Mouse (Mus musculus): Measurements from ENCODE around the gene Col23a1. TPM values are rescaled to one million over a fixed set of nuclear protein-coding genes. Genes with fewer than 3 reads are reported as not detected.

Col23a1 gene
- total and polyA plus RNA-seq, 2 experiments from 2014 or later, result 3.5 to 7.2 TPM

DNA sequence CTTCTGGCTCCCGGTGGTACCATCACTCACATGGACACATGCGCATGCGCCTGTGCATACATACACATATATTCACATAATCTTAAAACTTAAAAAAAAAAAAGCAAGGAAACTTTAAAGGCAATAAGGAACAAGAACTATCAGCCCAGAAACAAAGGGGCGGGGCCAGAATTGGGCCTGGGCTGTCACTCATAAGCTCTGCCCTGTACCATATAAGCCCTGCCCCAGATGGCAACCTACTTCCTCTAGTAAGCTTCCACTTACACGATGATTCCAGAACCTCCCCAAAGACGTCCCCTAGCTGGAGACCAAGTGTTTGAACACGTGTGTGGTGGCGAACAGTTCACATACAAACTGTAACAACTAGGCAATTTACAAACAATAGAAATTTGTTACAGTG lies 117.6 kb downstream of the Col23a1 start:
- WGBS, result 75% methylated on average over 8 of the region's 8 CpGs
- Histone ChIP-seq H3K27me3 (ENCODE audit: control insufficient read depth, insufficient read depth, low read length) (0 out of 2 replicates have a peak, but pooled peaks cover 6% of the 10 kb centered on the region), H3K36me3 (replicated peaks; ENCODE audit: control insufficient read depth, insufficient read depth, low read length) (no peaks in the 10 kb centered on the region), H3K4me2 (ENCODE audit: low read depth, low read length) (no peak overlapping the region), H3K27ac (ENCODE audit: low read depth) (no peak overlapping the region), H3K4me3 (ENCODE audit: low read depth, low read length) (no peak overlapping the region), H3K9ac (replicated peaks; ENCODE audit: low read depth, low read length) (no peak overlapping the region), H3K4me1 (ENCODE audit: control insufficient read depth, insufficient read depth) (no peaks in the 10 kb centered on the region), H3K9me3 (replicated peaks; ENCODE audit: control insufficient read depth, low read length) (no peaks in the 10 kb centered on the region)
- ATAC-seq (ENCODE audit: insufficient read depth, low read depth) (no peak), DNase-seq (ENCODE audit: low spot score) (no peak)
- no peak for TF ChIP-seq CTCF (IDR thresholded peaks at IDR 0.05; ENCODE audit: low read depth)
- TF ChIP-seq EP300 (IDR thresholded peaks at IDR 0.05; ENCODE audit: low read depth), result no peak

DNA sequence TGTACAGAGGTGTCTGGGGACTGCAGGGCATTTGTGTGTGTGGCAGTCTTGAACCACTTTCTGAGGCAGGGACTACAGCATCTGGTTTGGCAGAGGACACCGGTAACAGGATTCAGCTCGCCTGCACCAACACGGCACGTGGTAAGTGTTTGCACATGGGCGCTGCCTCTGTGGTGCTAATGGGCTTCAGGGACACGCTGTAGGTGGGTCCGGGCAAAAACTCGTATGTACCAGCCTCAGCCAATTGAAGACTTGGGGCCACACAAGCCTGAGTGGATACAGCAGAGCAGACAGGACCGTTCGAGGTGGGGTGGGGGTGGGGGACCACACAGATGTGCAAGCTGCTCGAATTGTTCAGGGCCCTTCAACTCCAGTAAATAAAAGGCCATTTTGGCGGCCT lies 121.1 kb downstream of the Col23a1 start:
- no peaks in the 10 kb centered on the region for H3K4me1 ChIP-seq (ENCODE audit: control insufficient read depth, insufficient read depth)
- H3K9me3 ChIP-seq (replicated peaks; ENCODE audit: control insufficient read depth, low read length), result no peaks in the 10 kb centered on the region
- no peak for DNase-seq (ENCODE audit: low spot score)
- H3K9ac ChIP-seq (replicated peaks; ENCODE audit: low read depth, low read length), result no peak overlapping the region
- TF ChIP-seq EP300 (IDR thresholded peaks at IDR 0.05; ENCODE audit: low read depth) (no peak), CTCF (IDR thresholded peaks at IDR 0.05; ENCODE audit: low read depth) (no peak)
- 82% methylated on average over 12 of the region's 12 CpGs for WGBS
- no peak overlapping the region for H3K27ac ChIP-seq (ENCODE audit: low read depth)
- no peak overlapping the region for H3K4me2 ChIP-seq (ENCODE audit: low read depth, low read length)
- no peaks in the 10 kb centered on the region for H3K36me3 ChIP-seq (replicated peaks; ENCODE audit: control insufficient read depth, insufficient read depth, low read length)
- H3K27me3 ChIP-seq (ENCODE audit: control insufficient read depth, insufficient read depth, low read length), result 0 out of 2 replicates have a peak, but pooled peaks cover 6% of the 10 kb centered on the region
- H3K4me3 ChIP-seq (ENCODE audit: low read depth, low read length), result no peak overlapping the region
- ATAC-seq (ENCODE audit: insufficient read depth, low read depth), result no peak

DNA sequence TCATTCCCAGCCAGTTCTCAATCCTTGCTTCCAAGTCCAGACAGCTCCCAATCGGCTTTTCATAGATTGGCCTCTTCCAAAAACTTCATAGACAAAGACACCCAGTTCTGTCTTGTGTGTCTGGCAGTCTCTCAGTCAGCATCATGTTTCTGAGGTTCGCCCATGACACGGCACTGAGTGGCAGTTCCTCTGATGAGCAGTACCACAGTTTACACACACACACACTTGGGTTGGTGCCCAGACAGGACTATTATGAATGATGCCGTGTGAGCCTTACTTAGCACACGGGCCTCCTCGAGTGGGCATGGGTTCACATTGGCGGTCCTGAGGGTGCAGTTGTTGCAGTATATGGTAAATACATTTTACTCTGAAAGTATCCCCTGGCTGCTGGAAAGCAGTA lies 124.8 kb downstream of the Col23a1 start:
- Histone ChIP-seq H3K4me1 (ENCODE audit: control insufficient read depth, insufficient read depth) (no peaks in the 10 kb centered on the region), H3K9me3 (replicated peaks; ENCODE audit: control insufficient read depth, low read length) (no peaks in the 10 kb centered on the region), H3K27me3 (ENCODE audit: control insufficient read depth, insufficient read depth, low read length) (no peaks in the 10 kb centered on the region), H3K27ac (ENCODE audit: low read depth) (no peak overlapping the region), H3K4me2 (ENCODE audit: low read depth, low read length) (no peak overlapping the region), H3K4me3 (ENCODE audit: low read depth, low read length) (no peak overlapping the region), H3K36me3 (replicated peaks; ENCODE audit: control insufficient read depth, insufficient read depth, low read length) (no peaks in the 10 kb centered on the region), H3K9ac (replicated peaks; ENCODE audit: low read depth, low read length) (no peak overlapping the region)
- ATAC-seq (ENCODE audit: insufficient read depth, low read depth) (no peak), DNase-seq (ENCODE audit: low spot score) (no peak)
- WGBS, result 69% methylated on average over 7 of the region's 7 CpGs
- no peak for TF ChIP-seq CTCF (IDR thresholded peaks at IDR 0.05; ENCODE audit: low read depth)
- TF ChIP-seq EP300 (IDR thresholded peaks at IDR 0.05; ENCODE audit: low read depth), result no peak

DNA sequence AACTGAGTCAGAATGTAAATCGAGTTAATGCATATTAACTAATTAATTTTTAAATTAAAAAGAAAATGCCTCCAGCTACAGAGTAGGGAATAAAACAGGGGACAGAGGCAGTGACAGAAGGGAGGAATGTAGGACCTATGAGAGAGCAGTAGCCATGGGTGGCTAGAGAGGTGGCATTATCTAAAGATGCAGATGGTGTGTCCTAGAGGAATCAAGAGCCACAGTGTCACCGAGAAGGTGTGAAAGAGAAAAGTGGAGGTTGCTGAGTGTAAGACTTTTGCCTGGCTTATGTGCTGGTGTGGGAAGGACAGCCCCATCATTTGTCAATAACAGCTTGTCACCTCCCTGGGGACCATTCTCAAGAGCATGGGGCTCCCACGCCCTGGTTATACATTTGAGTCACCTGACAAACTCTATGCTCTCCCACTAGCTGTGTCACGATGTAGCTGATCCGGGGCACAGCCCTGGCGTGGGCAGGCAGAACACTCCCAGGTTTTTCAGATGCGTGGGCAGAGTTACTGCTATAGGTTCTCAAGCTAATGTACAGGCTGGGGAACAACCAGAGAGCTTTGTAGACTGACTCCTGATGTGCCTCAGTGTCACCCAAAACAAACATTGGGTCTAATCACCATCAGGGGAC lies 125.4 kb downstream of the Col23a1 start:
- H3K27ac ChIP-seq (ENCODE audit: low read depth), result no peak overlapping the region
- H3K27me3 ChIP-seq (ENCODE audit: control insufficient read depth, insufficient read depth, low read length), result no peaks in the 10 kb centered on the region
- no peaks in the 10 kb centered on the region for H3K9me3 ChIP-seq (replicated peaks; ENCODE audit: control insufficient read depth, low read length)
- H3K4me3 ChIP-seq (ENCODE audit: low read depth, low read length), result no peak overlapping the region
- H3K9ac ChIP-seq (replicated peaks; ENCODE audit: low read depth, low read length), result no peak overlapping the region
- DNase-seq (ENCODE audit: low spot score), result no peak
- H3K4me1 ChIP-seq (ENCODE audit: control insufficient read depth, insufficient read depth), result no peaks in the 10 kb centered on the region
- no peak for TF ChIP-seq CTCF (IDR thresholded peaks at IDR 0.05; ENCODE audit: low read depth)
- TF ChIP-seq EP300 (IDR thresholded peaks at IDR 0.05; ENCODE audit: low read depth), result no peak
- H3K4me2 ChIP-seq (ENCODE audit: low read depth, low read length), result no peak overlapping the region
- 54% methylated on average over 7 of the region's 7 CpGs for WGBS
- ATAC-seq (ENCODE audit: insufficient read depth, low read depth), result no peak
- no peaks in the 10 kb centered on the region for H3K36me3 ChIP-seq (replicated peaks; ENCODE audit: control insufficient read depth, insufficient read depth, low read length)

DNA sequence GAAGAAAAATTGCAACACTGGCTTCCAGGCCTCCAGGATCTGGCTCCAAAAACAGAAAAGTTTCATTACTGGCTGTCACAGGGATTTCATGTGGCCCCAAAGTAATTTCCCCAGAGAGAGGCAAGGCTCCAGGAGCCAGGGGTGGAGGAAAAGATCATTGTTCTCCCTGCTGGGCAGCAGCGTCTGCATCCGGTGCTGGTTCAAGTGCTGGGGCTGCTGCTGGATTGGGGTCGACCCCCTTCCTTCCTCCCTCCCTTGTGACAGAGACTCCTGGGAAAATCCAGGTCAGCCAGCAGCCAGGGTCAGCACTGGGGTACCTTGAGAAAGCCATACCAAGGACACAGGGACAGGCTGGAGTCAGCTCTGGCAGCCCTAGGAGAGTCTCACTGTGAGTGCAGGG lies 129.1 kb downstream of the Col23a1 start:
- 13% methylated on average over 3 of the region's 3 CpGs for WGBS
- Histone ChIP-seq H3K4me1 (ENCODE audit: control insufficient read depth, insufficient read depth) (no peaks in the 10 kb centered on the region), H3K4me3 (ENCODE audit: low read depth, low read length) (no peak overlapping the region), H3K27me3 (ENCODE audit: control insufficient read depth, insufficient read depth, low read length) (no peaks in the 10 kb centered on the region), H3K36me3 (replicated peaks; ENCODE audit: control insufficient read depth, insufficient read depth, low read length) (no peaks in the 10 kb centered on the region), H3K9ac (replicated peaks; ENCODE audit: low read depth, low read length) (no peak overlapping the region), H3K9me3 (replicated peaks; ENCODE audit: control insufficient read depth, low read length) (no peaks in the 10 kb centered on the region), H3K27ac (ENCODE audit: low read depth) (peak overlapping the region; percentile 18), H3K4me2 (ENCODE audit: low read depth, low read length) (no peak overlapping the region)
- ATAC-seq (ENCODE audit: insufficient read depth, low read depth) (no peak), DNase-seq (ENCODE audit: low spot score) (peak; percentile 9)
- TF ChIP-seq EP300 (IDR thresholded peaks at IDR 0.05; ENCODE audit: low read depth) (no peak), CTCF (IDR thresholded peaks at IDR 0.05; ENCODE audit: low read depth) (no peak)

DNA sequence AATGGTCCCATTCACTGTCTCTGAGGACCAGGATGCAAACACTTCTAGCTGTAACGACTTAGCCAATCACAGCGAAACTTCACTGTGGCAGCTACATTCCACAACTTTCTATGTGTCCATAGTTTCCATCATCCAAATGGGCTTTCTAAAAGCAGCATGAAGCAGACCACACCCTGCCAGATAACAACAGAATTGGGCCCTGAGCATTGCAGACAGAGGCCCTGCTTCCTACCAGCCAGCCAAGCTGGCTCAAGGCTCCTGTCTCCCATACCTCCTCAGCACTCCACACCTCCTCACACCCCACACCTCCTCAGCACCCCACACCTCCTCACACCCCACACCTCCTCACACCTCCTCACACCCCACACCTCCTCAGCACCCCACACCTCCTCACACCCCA lies 132.2 kb downstream of the Col23a1 start:
- 70% methylated on average over 2 of the region's 2 CpGs for WGBS
- no peak for DNase-seq (ENCODE audit: low spot score)
- no peaks in the 10 kb centered on the region for H3K36me3 ChIP-seq (replicated peaks; ENCODE audit: control insufficient read depth, insufficient read depth, low read length)
- H3K9me3 ChIP-seq (replicated peaks; ENCODE audit: control insufficient read depth, low read length), result no peaks in the 10 kb centered on the region
- no peak overlapping the region for H3K27ac ChIP-seq (ENCODE audit: low read depth)
- TF ChIP-seq EP300 (IDR thresholded peaks at IDR 0.05; ENCODE audit: low read depth), result no peak
- no peak for TF ChIP-seq CTCF (IDR thresholded peaks at IDR 0.05; ENCODE audit: low read depth)
- H3K4me3 ChIP-seq (ENCODE audit: low read depth, low read length), result no peak overlapping the region
- H3K4me1 ChIP-seq (ENCODE audit: control insufficient read depth, insufficient read depth), result no peaks in the 10 kb centered on the region
- H3K4me2 ChIP-seq (ENCODE audit: low read depth, low read length), result no peak overlapping the region
- ATAC-seq (ENCODE audit: insufficient read depth, low read depth), result no peak
- no peak overlapping the region for H3K9ac ChIP-seq (replicated peaks; ENCODE audit: low read depth, low read length)
- no peaks in the 10 kb centered on the region for H3K27me3 ChIP-seq (ENCODE audit: control insufficient read depth, insufficient read depth, low read length)

Measured in heart, postnatal 0 days (tissue).